Mouse (Mus musculus) forebrain, embryonic 14.5 days (tissue): ENCODE data around the gene Rab3il1. TPM values are rescaled to one million over a fixed set of nuclear protein-coding genes. Genes with fewer than 3 reads are reported as not detected.

ENCODE experiments used
- ATAC-seq: fragments of 200-750 bp; cut with Nextera tagmentation; 2 replicates; pipeline ENCODE4 v1.8.0; 2017; ENCODE audit warnings: mild to moderate bottlenecking, moderate library complexity
- DNase-seq: peaks from one replicate; pipeline ENCODE4 v3.0.0-alpha.2; 2015; ENCODE audit warnings: low spot score
- H3K27ac ChIP-seq: fragments of 300-500 bp; sonication (generic); 2 replicates; pipeline ENCODE4 v1.5.1; 2014; ENCODE audit warnings: low read depth, mild to moderate bottlenecking, control low read depth, low read length, moderate library complexity
- H3K27me3 ChIP-seq: fragments of 300-500 bp; sonication (generic); replicated peaks from 2 replicates; pipeline ENCODE4 v1.6.1; 2014; ENCODE audit warnings: low read length, control low read depth, mixed read lengths; ENCODE audit not compliant: control insufficient read depth, insufficient read depth
- H3K36me3 ChIP-seq: fragments of 300-500 bp; sonication (generic); 2 replicates; pipeline ENCODE4 v1.6.1; 2014; ENCODE audit warnings: low read length, control low read depth; ENCODE audit not compliant: control insufficient read depth, insufficient read depth
- H3K4me1 ChIP-seq: fragments of 300-500 bp; sonication (generic); 2 replicates; pipeline ENCODE4 v1.6.1; 2014; ENCODE audit warnings: antibody characterized with exemption, low read length, control low read depth; ENCODE audit not compliant: control insufficient read depth, insufficient read depth
- H3K4me2 ChIP-seq: fragments of 300-500 bp; sonication (generic); 2 replicates; pipeline ENCODE4 v1.6.1; 2014; ENCODE audit warnings: mild to moderate bottlenecking, control low read depth, low read length
- H3K4me3 ChIP-seq: fragments of 300-500 bp; sonication (generic); 2 replicates; pipeline ENCODE4 v1.5.1; 2014; ENCODE audit warnings: low read depth, low read length, control low read depth
- H3K9ac ChIP-seq: fragments of 300-500 bp; sonication (generic); 2 replicates; pipeline ENCODE4 v1.6.1; 2014; ENCODE audit warnings: mild to moderate bottlenecking, low read length, control low read depth, moderate library complexity
- H3K9me3 ChIP-seq: fragments of 300-500 bp; sonication (generic); replicated peaks from 2 replicates; pipeline ENCODE4 v1.6.1; 2016; ENCODE audit warnings: low read length, control low read depth, mixed read lengths; ENCODE audit not compliant: control insufficient read depth
- WGBS: fragments of 180-500 bp; shearing (Covaris S2); extraction: QIAGEN DNeasy Blood & Tissue Kit; methylation state at CpG from one replicate; pipeline ENCODE4 v1.1.7; 2014; 5-methylcytosine and 5-hydroxymethylcytosine counted together
- polyA plus RNA-seq: library from polyadenylated mRNA; unstranded; fragments of >200 nt; fragmentation: Nextera tagmentation; extraction: Ambion mirVana; gene quantifications from 2 replicates; pipeline ENCODE4 v1.2.1, GENCODE M21; 2014

The Rab3il1 gene
- polyA plus RNA-seq, result 20.6 and 21.5 TPM in 2 replicates

DNA sequence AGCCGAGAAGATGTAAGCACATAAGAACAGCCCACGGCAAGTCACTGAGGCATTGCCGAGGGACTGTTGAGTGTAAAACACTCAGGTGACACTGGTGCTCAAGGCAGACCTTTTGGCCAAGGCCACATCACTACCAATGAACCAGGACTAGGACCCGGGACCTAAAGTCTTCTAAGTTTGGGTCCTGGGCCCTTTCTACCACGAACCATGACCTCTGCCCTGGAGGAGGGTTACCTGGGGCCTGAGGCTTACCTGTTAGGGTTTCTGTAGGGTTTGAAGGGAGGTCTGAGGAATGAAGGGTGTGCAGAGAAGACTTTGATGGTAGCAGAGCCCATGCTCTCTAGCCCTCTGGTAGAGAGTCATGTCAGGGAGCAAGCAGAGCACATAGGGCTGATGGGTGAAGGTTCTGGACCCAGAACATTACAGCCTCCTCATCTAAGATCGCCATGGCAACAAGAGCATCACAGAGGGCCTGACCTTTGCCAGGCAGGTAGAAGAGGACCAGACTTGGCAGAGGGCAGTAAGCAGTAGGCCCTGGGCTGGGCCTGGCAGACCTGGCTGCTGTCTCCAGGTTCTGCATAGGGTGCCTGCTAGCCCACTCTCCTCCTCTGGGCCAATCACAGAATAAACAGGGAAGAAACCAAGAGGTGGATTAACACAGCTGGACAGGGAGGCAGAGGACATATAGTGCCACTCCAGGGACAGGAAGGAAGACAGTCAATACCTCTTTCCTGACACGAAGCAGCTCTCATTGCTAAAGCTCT lies at the start of gene Rab3il1, which contains the start of gene Best1:
Rab3il1 (plus strand) TSS at position 464 of the 764 bp plus-strand sequence.
Best1 (minus strand) TSS at position 428 of the 764 bp plus-strand sequence.
- DNase-seq (no peak), ATAC-seq (no peak)
- Histone ChIP-seq H3K4me3 (no peak within 1 kb of the TSS), H3K27me3 (no peaks in the 10 kb centered on the region), H3K9me3 (no peaks in the 10 kb centered on the region), H3K36me3 (no peaks in the 10 kb centered on the region), H3K9ac (no peak within 1 kb of the TSS), H3K27ac (no peak within 1 kb of the TSS), H3K4me2 (no peak within 1 kb of the TSS), H3K4me1 (no peaks in the 10 kb centered on the region)
- 76% methylated on average over 7 of the region's 7 CpGs for WGBS

DNA sequence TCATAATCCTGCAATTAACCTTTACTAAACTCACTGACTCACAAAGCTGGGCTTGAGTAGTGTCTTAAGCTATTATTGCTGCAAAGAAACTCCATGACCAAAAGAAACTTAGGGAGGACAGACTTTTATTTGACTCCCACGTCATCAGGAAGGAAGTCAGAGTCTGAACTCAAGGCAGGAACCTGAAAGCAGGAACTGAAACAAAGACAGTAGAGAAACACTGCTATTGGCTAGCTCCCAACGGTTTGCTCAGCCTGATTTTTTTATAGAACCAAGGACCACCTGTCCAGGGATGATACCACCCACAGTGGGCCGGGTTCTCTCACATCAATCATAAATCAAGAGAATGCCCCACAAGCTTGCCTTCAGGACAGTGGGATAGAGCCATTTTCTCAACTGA lies 49.1 kb upstream of the Rab3il1 start:
- Histone ChIP-seq H3K27me3 (no peaks in the 10 kb centered on the region), H3K27ac (no peak overlapping the region), H3K4me3 (no peak overlapping the region), H3K4me2 (no peak overlapping the region), H3K4me1 (peaks cover 4% of the 10 kb centered on the region; the same call in 1 of the 2 replicates), H3K9ac (no peak overlapping the region), H3K36me3 (no peaks in the 10 kb centered on the region), H3K9me3 (no peaks in the 10 kb centered on the region)
- WGBS, result 76% methylated on average over 3 of the region's 3 CpGs
- DNase-seq (no peak), ATAC-seq (no peak)

DNA sequence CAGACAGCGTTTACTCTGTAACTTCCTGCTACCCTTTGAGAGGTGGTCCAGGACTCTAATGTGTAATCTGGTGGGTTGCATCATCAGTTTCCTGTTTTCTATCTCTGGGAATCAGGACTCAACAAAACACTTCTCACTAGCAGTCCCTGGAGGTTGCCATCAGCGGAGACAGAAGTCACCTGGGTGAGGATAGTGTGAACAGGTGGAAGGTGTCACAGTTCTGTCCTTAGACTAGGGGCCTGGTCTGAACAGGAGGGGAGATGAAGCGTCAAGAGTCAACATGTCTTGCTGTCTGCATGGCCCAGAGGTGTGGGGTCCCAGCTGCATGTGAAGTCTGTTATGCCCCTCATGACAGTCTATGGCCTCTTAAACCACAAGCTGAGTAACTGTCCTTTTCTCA lies 48.6 kb upstream of the Rab3il1 start:
- Histone ChIP-seq H3K27me3 (no peaks in the 10 kb centered on the region), H3K4me2 (no peak overlapping the region), H3K9me3 (no peaks in the 10 kb centered on the region), H3K4me1 (peaks cover 4% of the 10 kb centered on the region; the same call in 1 of the 2 replicates), H3K4me3 (no peak overlapping the region), H3K36me3 (no peaks in the 10 kb centered on the region), H3K27ac (no peak overlapping the region), H3K9ac (no peak overlapping the region)
- DNase-seq (no peak), ATAC-seq (no peak)
- WGBS, result 89% methylated on average over 3 of the region's 3 CpGs

DNA sequence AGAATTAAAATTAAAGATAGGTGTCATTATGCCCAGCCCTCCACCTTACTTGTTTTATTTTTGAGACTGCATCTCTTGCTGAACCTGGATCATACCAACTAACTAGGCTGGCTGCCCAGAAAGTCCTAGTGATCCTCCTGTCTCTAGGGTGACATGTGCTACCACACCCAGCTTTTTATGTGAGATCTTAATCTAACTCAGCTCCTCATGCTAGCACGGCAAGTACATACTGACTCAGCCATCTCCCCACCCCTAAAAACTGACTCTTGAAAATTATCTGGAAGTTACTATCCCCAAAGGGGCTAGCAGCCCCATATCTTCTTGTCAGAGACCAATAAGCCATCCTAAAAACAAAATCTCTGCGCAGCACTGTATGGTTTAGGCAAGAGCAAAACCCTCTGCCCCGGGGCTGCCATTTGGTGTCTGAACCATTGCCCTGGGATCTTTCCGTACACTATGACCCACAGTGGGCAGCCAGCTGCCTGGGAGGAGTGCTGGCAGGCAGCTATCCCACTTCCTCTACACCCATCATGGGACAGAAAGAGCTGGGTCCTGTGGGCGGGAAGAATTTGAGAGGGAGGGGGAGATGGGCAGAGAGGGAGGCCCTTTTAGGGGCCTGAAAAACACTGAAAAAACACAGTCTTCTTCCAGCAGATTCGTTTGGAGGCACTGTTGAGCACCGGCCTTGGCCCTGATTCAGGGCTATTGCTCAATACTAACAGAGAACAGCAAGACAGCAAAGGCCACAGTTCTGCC lies 47.2 kb upstream of the Rab3il1 start:
- Histone ChIP-seq H3K36me3 (no peaks in the 10 kb centered on the region), H3K27me3 (no peaks in the 10 kb centered on the region), H3K4me1 (peaks cover 4% of the 10 kb centered on the region; the same call in 1 of the 2 replicates), H3K4me2 (no peak overlapping the region), H3K4me3 (no peak overlapping the region), H3K27ac (0 out of 2 replicates have a peak overlapping the region, but pooled peaks have one; percentile 23), H3K9me3 (no peaks in the 10 kb centered on the region), H3K9ac (peak overlapping the region; percentile 32; the same call in 1 of the 2 replicates)
- DNase-seq (peak; percentile 62), ATAC-seq (peak; percentile 72)
- 43% methylated on average over 7 of the region's 7 CpGs for WGBS

DNA sequence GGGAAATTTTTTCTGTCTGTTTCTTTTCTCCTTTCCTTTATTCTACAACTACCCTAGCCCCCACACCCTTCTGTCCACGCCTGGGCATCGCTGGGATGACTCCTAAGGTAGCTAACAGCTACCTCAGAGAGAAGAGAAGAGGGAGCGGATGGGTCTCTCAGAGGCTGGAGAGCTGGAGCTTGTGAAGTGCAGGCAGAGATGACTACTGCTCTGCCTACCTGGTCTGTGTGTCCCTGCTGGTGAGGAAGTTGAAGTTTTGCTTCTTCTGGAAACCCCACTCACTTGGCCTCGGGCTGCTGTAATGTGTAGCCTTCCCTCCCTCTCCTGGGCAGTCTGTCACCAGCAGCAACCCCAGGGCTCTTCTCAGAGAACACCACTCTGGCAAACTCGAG lies 46.7 kb upstream of the Rab3il1 start:
- no peaks in the 10 kb centered on the region for H3K27me3 ChIP-seq
- ATAC-seq, result no peak
- no peak overlapping the region for H3K4me2 ChIP-seq
- WGBS, result 41% methylated on average over 5 of the region's 5 CpGs
- H3K9ac ChIP-seq, result peak overlapping the region; percentile 32; the same call in 1 of the 2 replicates
- H3K36me3 ChIP-seq, result no peaks in the 10 kb centered on the region
- 0 out of 2 replicates have a peak overlapping the region, but pooled peaks have one; percentile 23 for H3K27ac ChIP-seq
- no peak overlapping the region for H3K4me3 ChIP-seq
- H3K4me1 ChIP-seq, result peaks cover 4% of the 10 kb centered on the region; the same call in 1 of the 2 replicates
- no peak for DNase-seq
- no peaks in the 10 kb centered on the region for H3K9me3 ChIP-seq

DNA sequence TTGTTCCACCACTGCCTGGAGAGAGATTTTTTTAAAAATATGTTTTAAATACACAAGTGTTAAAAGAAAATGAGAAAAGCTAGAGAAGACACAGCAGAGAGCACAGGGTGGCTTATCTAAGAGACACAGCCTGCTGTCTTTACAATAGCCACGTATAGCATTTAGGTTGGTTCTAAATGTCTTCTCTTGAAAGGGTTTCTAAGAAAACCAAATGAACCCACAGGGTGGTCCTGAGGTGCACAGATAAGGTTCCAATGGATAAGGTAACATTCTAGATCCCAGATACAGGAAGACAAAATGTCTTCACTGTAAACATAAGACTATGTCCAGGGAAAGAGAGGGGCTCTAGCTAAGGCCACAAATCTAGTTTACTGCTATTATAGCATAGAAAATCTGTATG lies 46.0 kb upstream of the Rab3il1 start:
- no peaks in the 10 kb centered on the region for H3K9me3 ChIP-seq
- H3K27ac ChIP-seq, result no peak overlapping the region
- H3K27me3 ChIP-seq, result no peaks in the 10 kb centered on the region
- DNase-seq (no peak), ATAC-seq (no peak)
- H3K9ac ChIP-seq, result no peak overlapping the region
- no peaks in the 10 kb centered on the region for H3K36me3 ChIP-seq
- peaks cover 4% of the 10 kb centered on the region; the same call in 1 of the 2 replicates for H3K4me1 ChIP-seq
- H3K4me2 ChIP-seq, result no peak overlapping the region
- WGBS, result 77% methylated on average over 1 of the region's 1 CpGs
- H3K4me3 ChIP-seq, result no peak overlapping the region

DNA sequence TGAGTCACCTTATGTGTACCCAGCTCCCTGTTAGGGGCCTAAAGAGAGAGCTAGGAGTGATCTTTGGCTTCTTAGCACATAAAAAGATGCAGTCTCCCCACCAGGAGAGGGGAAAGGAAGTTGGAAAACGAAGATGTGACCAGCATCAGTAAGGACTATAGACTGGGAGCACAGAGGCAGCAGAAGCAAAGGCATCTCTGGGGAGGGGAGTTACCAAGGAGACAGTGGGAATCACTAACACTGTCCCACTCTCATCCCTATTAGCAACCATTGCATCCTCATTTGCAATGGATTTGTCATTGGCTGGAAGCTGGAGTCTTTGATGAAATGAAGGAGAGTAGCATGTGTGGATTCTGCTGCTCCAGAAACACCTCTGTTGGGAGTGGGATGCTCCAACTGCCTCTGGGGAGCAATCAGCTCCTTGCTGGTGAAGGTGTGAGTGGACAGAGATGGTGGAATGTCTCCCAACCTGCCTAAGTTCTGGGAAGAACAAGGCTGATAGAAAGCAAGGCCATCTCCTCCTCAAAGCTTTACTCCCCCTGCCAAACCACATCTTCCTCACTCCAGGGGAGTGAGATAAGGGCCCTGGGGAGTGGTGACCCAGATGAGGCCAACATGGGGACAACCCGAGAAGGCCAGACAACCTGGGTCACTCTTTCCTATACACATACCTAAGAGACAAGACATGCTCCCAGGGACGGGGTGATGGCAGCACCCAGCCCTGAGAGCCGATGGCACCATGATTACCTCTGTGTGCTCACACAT lies 44.7 kb upstream of the Rab3il1 start:
- Histone ChIP-seq H3K4me3 (no peak overlapping the region), H3K4me2 (no peak overlapping the region), H3K4me1 (peaks cover 4% of the 10 kb centered on the region; the same call in 1 of the 2 replicates), H3K9ac (no peak overlapping the region), H3K9me3 (no peaks in the 10 kb centered on the region), H3K27me3 (no peaks in the 10 kb centered on the region), H3K27ac (no peak overlapping the region), H3K36me3 (no peaks in the 10 kb centered on the region)
- 80% methylated on average over 4 of the region's 4 CpGs for WGBS
- DNase-seq (no peak), ATAC-seq (no peak)

DNA sequence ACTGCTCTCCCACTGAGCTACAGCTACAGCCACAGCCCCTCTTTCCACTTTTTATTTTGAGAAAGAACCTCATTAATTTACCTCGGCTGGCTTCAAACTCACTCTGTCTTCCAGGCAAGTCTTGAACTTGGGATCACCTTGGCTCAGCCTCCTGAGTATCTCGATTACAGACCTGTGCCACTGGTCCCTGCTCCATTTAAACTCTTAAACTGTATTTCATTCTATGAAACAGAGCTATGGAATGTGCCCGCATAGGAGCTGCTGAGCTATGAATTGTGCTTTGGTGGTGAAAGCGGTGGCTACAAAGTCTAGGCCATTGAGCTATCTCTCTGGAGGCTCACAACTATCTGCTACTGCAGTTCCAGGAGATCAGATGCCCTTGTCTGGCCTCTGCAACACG lies 43.5 kb upstream of the Rab3il1 start:
- 85% methylated on average over 5 of the region's 5 CpGs for WGBS
- H3K27me3 ChIP-seq, result no peaks in the 10 kb centered on the region
- no peak overlapping the region for H3K4me2 ChIP-seq
- H3K36me3 ChIP-seq, result no peaks in the 10 kb centered on the region
- H3K9ac ChIP-seq, result no peak overlapping the region
- DNase-seq, result no peak
- no peaks in the 10 kb centered on the region for H3K9me3 ChIP-seq
- H3K27ac ChIP-seq, result no peak overlapping the region
- H3K4me3 ChIP-seq, result no peak overlapping the region
- peaks cover 4% of the 10 kb centered on the region; the same call in 1 of the 2 replicates for H3K4me1 ChIP-seq
- no peak for ATAC-seq
